Mouse (Mus musculus) ES-E14 (cell line): ENCODE data around the gene Gm49380. TPM values are rescaled to one million over a fixed set of nuclear protein-coding genes. Genes with fewer than 3 reads are reported as not detected.

ENCODE experiments used
- DNase-seq: peaks from one replicate; pipeline ENCODE4 v3.0.0-alpha.2; 2013; ENCODE audit warnings: low read depth, low spot score
- H3K27ac ChIP-seq: 2 replicates; pipeline ENCODE4 v1.5.1; 2012; ENCODE audit warnings: low read depth, mild to moderate bottlenecking, low read length, moderate library complexity, mixed read lengths; ENCODE audit not compliant: poor library complexity, insufficient read depth, severe bottlenecking
- H3K36me3 ChIP-seq: 2 replicates; pipeline ENCODE4 v1.6.1; 2012; ENCODE audit warnings: mild to moderate bottlenecking, low read length, moderate library complexity, mixed read lengths; ENCODE audit not compliant: control insufficient read depth, poor library complexity, insufficient read depth, severe bottlenecking
- H3K4me1 ChIP-seq, 2 experiments: fragments of 150-350 bp in 1 of 2; sonication (generic) in 1 of 2; 2 replicates each; pipeline ENCODE4 v1.6.1; 2012; ENCODE audit warnings: low read length in 2 of 2, mild to moderate bottlenecking in 1 of 2, mixed read lengths in 1 of 2; ENCODE audit not compliant: control insufficient read depth in 2 of 2, insufficient read depth in 2 of 2, poor library complexity in 1 of 2
- H3K4me3 ChIP-seq, 2 experiments: fragments of 150-350 bp in 1 of 2; sonication (generic) in 1 of 2; 2 replicates each; pipeline ENCODE4 v1.5.1; 2012; ENCODE audit warnings: low read length in 2 of 2, low read depth in 1 of 2, mild to moderate bottlenecking in 1 of 2, mixed read lengths in 1 of 2; ENCODE audit not compliant: insufficient read depth in 1 of 2, poor library complexity in 1 of 2, severe bottlenecking in 1 of 2
- H3K9ac ChIP-seq: 2 replicates; pipeline ENCODE4 v1.6.1; 2012; ENCODE audit warnings: low read depth, mild to moderate bottlenecking, low read length, mixed read lengths; ENCODE audit not compliant: poor library complexity, insufficient read depth, severe bottlenecking
- H3K9me3 ChIP-seq: fragments of 150-350 bp; sonication (generic); 2 replicates; pipeline ENCODE4 v1.6.1; 2012; ENCODE audit warnings: low read depth, mild to moderate bottlenecking, low read length; ENCODE audit not compliant: control insufficient read depth, insufficient read depth
- CHD2 ChIP-seq: IDR thresholded peaks from 2 replicates; pipeline ENCODE4 v1.6.1; 2014; ENCODE audit warnings: mild to moderate bottlenecking, low read depth, low read length, inconsistent platforms
- HCFC1 ChIP-seq: IDR thresholded peaks from 2 replicates; pipeline ENCODE4 v1.6.1; 2012; ENCODE audit warnings: low read length, inconsistent platforms, borderline replicate concordance; ENCODE audit not compliant: insufficient read depth
- MAFK ChIP-seq: IDR thresholded peaks from 2 replicates; pipeline ENCODE4 v1.6.1; 2014; ENCODE audit warnings: mild to moderate bottlenecking, low read depth, low read length, inconsistent platforms; ENCODE audit not compliant: insufficient read depth
- ZC3H11A ChIP-seq: IDR thresholded peaks from 2 replicates; pipeline ENCODE4 v1.6.1; 2012; ENCODE audit warnings: low read depth, mild to moderate bottlenecking, inconsistent platforms, low read length, borderline replicate concordance
- ZNF384 ChIP-seq: IDR thresholded peaks from 2 replicates; pipeline ENCODE4 v1.6.1; 2012; ENCODE audit warnings: low read depth, low read length, inconsistent platforms
- in situ Hi-C, 2 experiments: fragments of 600-800 bp; cut with MboI; formaldehyde crosslinking; loops; one replicate each; pipeline ENCODE4 v1.15.1; 2025; ENCODE audit warnings: low sequenced_read_pairs in 2 of 2, inconsistent platforms in 1 of 2; ENCODE audit not compliant: unreplicated experiment in 2 of 2
- total RNA-seq: library from RNA; depleted of rRNA; stranded (reverse); fragments of 300-350 nt; gene quantifications from 2 replicates; pipeline ENCODE4 v1.2.3, GENCODE M21; 2012

The Gm49380 gene
- total RNA-seq, 1 experiment, result 0.18 TPM

DNA sequence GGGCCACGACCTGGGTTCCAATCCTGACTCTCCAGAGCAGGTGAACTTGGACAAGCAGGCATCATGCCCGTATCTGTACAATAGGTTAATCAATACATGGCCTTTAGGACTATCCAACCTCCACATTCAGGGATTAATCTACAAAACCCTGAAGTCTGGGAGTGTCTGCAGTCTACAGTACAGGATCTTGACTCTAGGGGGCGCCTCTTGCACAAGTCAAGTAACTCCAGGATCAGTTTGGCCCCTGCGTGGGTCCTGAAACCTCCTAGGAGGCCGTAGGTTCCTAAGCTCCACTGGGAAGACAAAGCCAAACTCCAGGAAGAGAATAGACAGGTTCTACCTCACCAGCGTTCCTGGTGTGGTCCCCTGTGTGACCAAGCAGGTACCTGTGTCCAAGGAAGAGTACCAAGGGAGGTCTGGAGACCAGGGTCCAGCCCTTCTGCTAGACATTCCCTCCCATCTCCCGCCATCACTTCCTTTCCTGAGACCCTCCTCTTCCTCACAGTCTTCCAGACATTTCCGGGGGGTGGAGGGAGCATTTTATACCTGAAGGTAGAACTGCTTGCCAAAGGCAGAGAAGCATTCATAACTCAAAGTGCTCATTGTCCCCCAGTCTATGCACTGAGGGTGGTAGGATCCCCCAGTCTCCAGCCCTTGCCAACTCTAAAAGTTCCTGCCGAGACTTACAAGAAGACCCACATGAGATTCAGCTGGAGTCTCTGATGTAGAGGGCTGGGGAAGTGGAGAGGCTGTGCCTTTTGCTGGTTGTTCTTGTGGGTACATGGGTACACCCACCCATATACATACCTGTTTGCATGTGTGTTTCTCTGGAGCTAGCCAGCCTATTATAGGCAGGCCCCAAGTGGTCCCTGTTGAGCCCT is 38.7 kb downstream of the Gm49380 start:
- no peaks in the 10 kb centered on the region for H3K36me3 ChIP-seq
- H3K9ac ChIP-seq, result no peak overlapping the region
- no peak overlapping the region for H3K4me3 ChIP-seq
- H3K27ac ChIP-seq, result no peak overlapping the region
- H3K4me1 ChIP-seq, result peaks cover 0 to 17% of the 10 kb centered on the region in 2 experiments; a peak in 1 of 4 replicates
- in situ Hi-C loops, result no loop called here
- TF ChIP-seq MAFK (no peak), ZC3H11A (no peak), HCFC1 (no peak), ZNF384 (no peak), CHD2 (no peak)
- peak; percentile 73 for DNase-seq
- H3K9me3 ChIP-seq, result no peaks in the 10 kb centered on the region

DNA sequence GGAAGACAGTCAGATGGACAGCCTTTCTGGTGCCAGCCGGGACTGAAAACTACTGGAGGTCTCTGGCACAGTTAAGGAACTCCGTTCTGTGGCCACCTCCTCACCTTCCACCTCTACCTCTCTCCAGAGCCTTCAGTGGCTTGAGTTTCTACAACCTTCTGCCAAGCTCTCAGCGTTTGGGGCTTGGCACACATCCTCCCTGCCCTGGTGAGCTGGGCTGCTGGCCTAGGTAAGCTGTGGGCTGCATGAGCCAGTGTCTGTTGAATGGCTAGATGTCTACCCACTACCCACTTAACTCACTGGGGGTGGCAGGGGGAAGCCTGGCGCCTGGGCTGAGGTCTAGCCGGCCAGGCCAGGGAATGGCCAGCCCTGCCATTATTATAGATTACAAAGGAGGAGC is 40.2 kb downstream of the Gm49380 start:
- H3K27ac ChIP-seq, result no peak overlapping the region
- no peak for DNase-seq
- H3K4me1 ChIP-seq, result peaks cover 0 to 14% of the 10 kb centered on the region in 2 experiments; a peak in 1 of 4 replicates
- no peaks in the 10 kb centered on the region for H3K36me3 ChIP-seq
- no peak overlapping the region for H3K9ac ChIP-seq
- no peaks in the 10 kb centered on the region for H3K9me3 ChIP-seq
- in situ Hi-C loops, result no loop called here
- H3K4me3 ChIP-seq, result no peak overlapping the region
- TF ChIP-seq HCFC1 (no peak), ZC3H11A (no peak), CHD2 (no peak), ZNF384 (no peak), MAFK (no peak)

GRCm38 (mm10) chr9:44072599-44072915 is 40.7 kb downstream of the Gm49380 start:
- no peaks in the 10 kb centered on the region for H3K9me3 ChIP-seq
- in situ Hi-C loops, result no loop called here
- peaks cover 0 to 18% of the 10 kb centered on the region in 2 experiments; a peak in 1 of 4 replicates for H3K4me1 ChIP-seq
- H3K27ac ChIP-seq, result no peak overlapping the region
- no peak overlapping the region for H3K9ac ChIP-seq
- no peak overlapping the region for H3K4me3 ChIP-seq
- no peak for TF ChIP-seq ZNF384
- TF ChIP-seq ZC3H11A, result no peak
- TF ChIP-seq CHD2, result no peak
- TF ChIP-seq HCFC1, result no peak
- no peak for TF ChIP-seq MAFK
- no peak for DNase-seq
- H3K36me3 ChIP-seq, result no peaks in the 10 kb centered on the region

- no peak overlapping the region for H3K9ac ChIP-seq
- in situ Hi-C loops, result no loop called here
- no peak for DNase-seq
- no peaks in the 10 kb centered on the region for H3K36me3 ChIP-seq
- no peak overlapping the region for H3K4me3 ChIP-seq
- TF ChIP-seq MAFK, result no peak
- TF ChIP-seq ZNF384, result no peak
- TF ChIP-seq CHD2, result no peak
- TF ChIP-seq ZC3H11A, result no peak
- no peak for TF ChIP-seq HCFC1
- H3K27ac ChIP-seq, result no peak overlapping the region
- H3K9me3 ChIP-seq, result no peaks in the 10 kb centered on the region
- H3K4me1 ChIP-seq, result peaks cover 0 to 18% of the 10 kb centered on the region in 2 experiments; a peak in 1 of 4 replicates
Observed at GRCm38 (mm10) chr9:44071914-44072598, 41.2 kb downstream of the Gm49380 start.
